Mouse (Mus musculus) heart, postnatal 0 days (tissue): ENCODE results near the gene Cdr2l.

Source experiments
- CTCF ChIP-seq: IDR thresholded peaks from 2 replicates; pipeline ENCODE4 v1.5.1; 2016; ENCODE audit warnings: antibody characterized with exemption, control low read depth, low read depth
- EP300 ChIP-seq: IDR thresholded peaks from 2 replicates; pipeline ENCODE4 v1.6.1; 2016; ENCODE audit warnings: antibody characterized with exemption, low read depth

- no peak for TF ChIP-seq EP300
- TF ChIP-seq CTCF, result peak; percentile 23; the same call in 1 of the 2 replicates
Measured at GRCm38 (mm10) chr11:115359726-115360125, 22.0 kb upstream of the Cdr2l start.
